Mouse (Mus musculus): ENCODE results near the gene Atp8a2. TPM values are rescaled to one million over a fixed set of nuclear protein-coding genes. Genes with fewer than 3 reads are reported as not detected.

The Atp8a2 gene
- polyA plus RNA-seq, 1 experiment from 2014 or later = 23.8 TPM

DNA sequence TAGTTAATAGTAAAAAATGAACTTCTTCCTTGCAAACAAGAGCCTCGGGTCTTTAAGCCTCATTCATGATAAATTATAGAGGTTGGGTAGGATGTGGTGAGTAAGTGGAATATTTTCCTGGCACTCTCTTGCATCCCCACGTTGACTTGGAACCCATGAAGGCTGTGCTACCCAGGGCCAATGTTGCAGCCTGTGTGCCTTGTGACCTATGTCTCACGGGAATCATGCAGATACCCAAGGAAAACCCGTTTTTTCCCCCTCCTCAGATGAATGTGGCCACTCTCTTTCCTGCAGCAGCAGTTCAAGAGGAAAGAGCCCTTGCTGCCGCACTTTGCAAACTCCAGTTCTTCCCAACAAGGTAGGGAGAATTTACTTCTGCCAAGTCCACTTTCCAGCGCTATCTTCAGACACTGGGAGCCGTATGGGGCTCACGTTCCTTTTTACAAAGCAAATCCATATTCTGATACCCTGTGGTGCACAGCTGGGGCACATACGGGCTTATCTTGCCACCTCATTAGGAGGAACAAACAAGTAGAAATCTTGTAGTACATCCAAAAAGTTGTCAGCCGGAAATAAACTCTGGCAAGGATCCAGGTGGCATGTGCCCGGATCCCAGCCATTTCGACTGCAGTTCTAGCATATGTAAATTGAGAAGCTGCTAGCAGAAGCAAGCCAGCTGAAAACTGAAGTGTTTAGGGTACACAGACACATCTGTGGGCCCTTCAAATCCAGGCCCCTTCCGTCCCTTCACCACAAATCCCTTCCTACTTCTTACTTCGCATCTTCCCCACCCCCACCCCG, 309.7 kb downstream of the Atp8a2 start:
- Histone ChIP-seq H3K9me3 (no peaks in the 10 kb centered on the region), H3K4me1 (no peaks in the 10 kb centered on the region), H3K9ac (no peak overlapping the region), H3K4me2 (replicated peaks) (no peak overlapping the region), H3K36me3 (no peaks in the 10 kb centered on the region), H3K27me3 (replicated peaks) (no peaks in the 10 kb centered on the region), H3K4me3 (no peak overlapping the region), H3K27ac (no peak overlapping the region)
- WGBS = 62% methylated on average over 15 of the region's 15 CpGs
- ATAC-seq (ENCODE audit: low FRiP score, low read depth) = no peak

DNA sequence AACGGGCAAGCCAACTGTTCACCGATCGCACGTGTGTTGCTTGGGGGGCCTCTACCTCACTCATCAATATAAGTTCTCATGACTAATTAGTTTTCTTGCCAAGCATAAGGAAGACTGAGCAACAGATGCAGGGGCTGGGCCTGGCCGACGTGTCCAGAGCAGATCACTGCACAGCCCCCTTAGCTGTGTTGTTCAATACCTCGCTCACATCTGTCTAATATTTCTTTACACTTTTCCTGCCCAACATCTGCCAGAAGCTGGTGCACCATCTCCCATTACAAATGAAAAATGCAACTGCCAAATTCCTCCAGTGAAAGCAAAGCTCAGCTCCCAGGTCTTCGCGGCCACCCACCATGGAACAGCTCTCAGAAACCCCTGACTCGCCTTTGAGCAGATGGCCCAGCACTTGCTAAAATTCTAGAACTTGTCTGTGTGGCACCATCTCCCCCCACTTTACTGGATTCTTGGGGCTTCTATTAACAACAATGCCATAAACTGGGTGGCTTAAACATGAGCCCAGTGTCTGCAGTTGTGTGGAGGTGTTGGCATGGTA, 313.4 kb downstream of the Atp8a2 start:
- no peak for ATAC-seq (ENCODE audit: low FRiP score, low read depth)
- H3K4me1 ChIP-seq = no peaks in the 10 kb centered on the region
- no peak overlapping the region for H3K9ac ChIP-seq
- no peaks in the 10 kb centered on the region for H3K36me3 ChIP-seq
- H3K4me2 ChIP-seq (replicated peaks) = no peak overlapping the region
- no peaks in the 10 kb centered on the region for H3K27me3 ChIP-seq (replicated peaks)
- no peak overlapping the region for H3K27ac ChIP-seq
- 91% methylated on average over 10 of the region's 10 CpGs for WGBS
- H3K4me3 ChIP-seq = no peak overlapping the region
- no peaks in the 10 kb centered on the region for H3K9me3 ChIP-seq

DNA sequence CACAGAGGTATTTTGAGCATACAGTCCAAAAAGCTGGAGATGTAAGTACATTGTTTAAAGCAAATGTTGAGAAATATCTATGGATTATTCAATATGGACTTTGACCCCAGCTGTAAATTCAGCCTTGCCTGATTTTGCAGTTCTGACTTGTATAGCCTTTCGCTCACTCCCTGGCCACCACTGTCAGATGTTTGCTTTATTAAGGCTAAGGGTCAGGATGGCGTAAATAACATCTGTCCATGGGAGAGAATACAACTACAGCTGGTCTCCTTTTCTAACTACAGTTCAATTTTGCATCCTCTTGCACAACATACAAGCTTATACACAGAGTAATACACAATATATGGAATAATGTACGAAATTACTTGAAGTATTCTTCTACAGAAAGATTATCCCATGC, 316.1 kb downstream of the Atp8a2 start:
- Histone ChIP-seq H3K4me2 (replicated peaks) (no peak overlapping the region), H3K9ac (no peak overlapping the region), H3K36me3 (no peaks in the 10 kb centered on the region), H3K4me1 (no peaks in the 10 kb centered on the region), H3K27me3 (replicated peaks) (no peaks in the 10 kb centered on the region), H3K4me3 (no peak overlapping the region), H3K9me3 (no peaks in the 10 kb centered on the region), H3K27ac (no peak overlapping the region)
- WGBS = 86% methylated on average over 3 of the region's 3 CpGs
- no peak for ATAC-seq (ENCODE audit: low FRiP score, low read depth)

DNA sequence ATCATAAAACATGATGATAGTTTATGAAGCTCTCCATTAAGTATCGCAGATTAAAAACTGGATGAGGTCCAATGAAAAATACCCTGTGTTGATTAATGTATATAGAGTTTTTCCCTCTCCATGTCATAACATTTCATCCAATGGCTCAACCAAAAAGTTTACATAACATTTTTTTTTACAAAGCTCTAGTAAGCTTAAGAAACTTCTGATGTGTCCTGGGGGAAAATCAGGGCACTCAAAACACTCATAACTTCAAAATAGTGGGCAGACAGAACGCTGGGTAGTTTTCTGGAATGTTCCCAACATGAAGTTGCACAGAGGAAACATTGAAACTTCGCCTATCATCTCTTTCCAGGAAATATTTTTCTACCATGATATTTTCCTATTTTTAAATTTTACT, 318.7 kb downstream of the Atp8a2 start:
- Histone ChIP-seq H3K4me2 (replicated peaks) (no peak overlapping the region), H3K9me3 (no peaks in the 10 kb centered on the region), H3K27me3 (replicated peaks) (no peaks in the 10 kb centered on the region), H3K27ac (no peak overlapping the region), H3K9ac (no peak overlapping the region), H3K4me1 (no peaks in the 10 kb centered on the region), H3K4me3 (no peak overlapping the region), H3K36me3 (no peaks in the 10 kb centered on the region)
- 89% methylated on average over 3 of the region's 3 CpGs for WGBS
- no peak for ATAC-seq (ENCODE audit: low FRiP score, low read depth)

DNA sequence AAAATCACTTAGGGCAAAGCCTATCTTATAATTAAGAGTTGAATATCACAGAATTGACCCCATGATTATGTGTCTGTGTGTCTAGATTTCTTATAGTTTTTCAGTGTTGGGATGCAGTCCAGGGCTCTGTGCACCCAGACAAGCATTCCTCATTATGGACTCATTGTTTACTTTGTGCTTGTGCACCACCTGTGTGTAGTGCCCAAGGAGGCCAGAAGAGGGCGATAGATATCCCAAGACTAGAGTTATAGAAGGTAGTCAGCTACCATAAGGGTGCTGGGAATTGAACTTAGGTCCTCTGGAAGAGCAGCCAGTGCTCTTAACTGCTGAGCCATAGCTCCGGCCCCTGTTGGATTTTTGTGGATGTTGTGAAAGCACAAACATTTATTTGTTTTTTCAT, 320.5 kb downstream of the Atp8a2 start:
- Histone ChIP-seq H3K9ac (no peak overlapping the region), H3K36me3 (no peaks in the 10 kb centered on the region), H3K4me2 (replicated peaks) (no peak overlapping the region), H3K4me1 (no peaks in the 10 kb centered on the region), H3K9me3 (no peaks in the 10 kb centered on the region), H3K27me3 (replicated peaks) (no peaks in the 10 kb centered on the region), H3K27ac (no peak overlapping the region), H3K4me3 (no peak overlapping the region)
- ATAC-seq (ENCODE audit: low FRiP score, low read depth) = no peak
- 81% methylated on average over 2 of the region's 2 CpGs for WGBS

DNA sequence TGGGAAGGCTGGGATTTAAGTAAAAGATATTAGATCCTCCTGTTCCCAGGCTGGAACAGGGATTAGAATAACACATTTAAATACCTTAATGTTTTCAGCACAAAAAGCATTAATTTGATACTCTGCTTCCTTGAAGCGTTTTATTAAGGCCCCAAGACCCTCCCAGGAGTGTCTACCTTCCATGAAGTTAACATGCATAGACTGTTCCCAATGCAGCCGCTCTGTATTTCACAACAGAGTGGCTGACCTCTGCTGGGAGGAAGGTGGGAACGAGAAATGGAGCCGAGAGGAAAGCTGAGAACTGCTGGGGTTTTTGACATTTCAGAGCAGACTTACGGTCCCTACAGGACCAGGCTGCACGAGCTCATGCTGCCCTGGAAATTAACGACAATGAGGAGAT, 328.6 kb downstream of the Atp8a2 start:
- no peaks in the 10 kb centered on the region for H3K27me3 ChIP-seq (replicated peaks)
- H3K9ac ChIP-seq = no peak overlapping the region
- H3K4me2 ChIP-seq (replicated peaks) = no peak overlapping the region
- H3K36me3 ChIP-seq = no peaks in the 10 kb centered on the region
- H3K9me3 ChIP-seq = peaks cover 4% of the 10 kb centered on the region; the same call in 1 of the 2 replicates
- no peak for ATAC-seq (ENCODE audit: low FRiP score, low read depth)
- 70% methylated on average over 7 of the region's 7 CpGs for WGBS
- peaks cover 4% of the 10 kb centered on the region; the same call in 1 of the 2 replicates for H3K4me1 ChIP-seq
- no peak overlapping the region for H3K4me3 ChIP-seq
- no peak overlapping the region for H3K27ac ChIP-seq

DNA sequence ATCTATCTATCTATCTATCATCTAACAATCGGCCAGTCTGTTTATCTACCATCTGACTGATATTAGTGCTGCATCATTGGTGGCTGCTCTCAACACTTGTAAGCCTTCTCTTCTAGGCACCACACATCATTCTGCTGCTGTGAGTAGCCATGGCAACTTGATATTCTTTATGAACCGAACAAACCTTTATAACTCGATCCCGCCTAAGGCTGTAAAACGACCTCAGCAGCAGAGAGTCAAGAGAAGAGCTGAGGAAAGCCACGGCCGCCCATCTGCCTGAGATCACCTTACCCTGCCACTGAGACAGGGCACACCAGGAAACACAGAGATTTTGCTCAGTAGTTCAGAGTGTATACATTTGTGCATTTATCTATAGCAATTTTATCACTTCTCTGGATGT, 329.2 kb downstream of the Atp8a2 start:
- no peak for ATAC-seq (ENCODE audit: low FRiP score, low read depth)
- Histone ChIP-seq H3K9ac (no peak overlapping the region), H3K4me2 (replicated peaks) (no peak overlapping the region), H3K4me3 (no peak overlapping the region), H3K36me3 (no peaks in the 10 kb centered on the region), H3K27me3 (replicated peaks) (no peaks in the 10 kb centered on the region), H3K9me3 (peaks cover 4% of the 10 kb centered on the region; the same call in 1 of the 2 replicates), H3K4me1 (peaks cover 4% of the 10 kb centered on the region; the same call in 1 of the 2 replicates), H3K27ac (no peak overlapping the region)
- 52% methylated on average over 7 of the region's 7 CpGs for WGBS

DNA sequence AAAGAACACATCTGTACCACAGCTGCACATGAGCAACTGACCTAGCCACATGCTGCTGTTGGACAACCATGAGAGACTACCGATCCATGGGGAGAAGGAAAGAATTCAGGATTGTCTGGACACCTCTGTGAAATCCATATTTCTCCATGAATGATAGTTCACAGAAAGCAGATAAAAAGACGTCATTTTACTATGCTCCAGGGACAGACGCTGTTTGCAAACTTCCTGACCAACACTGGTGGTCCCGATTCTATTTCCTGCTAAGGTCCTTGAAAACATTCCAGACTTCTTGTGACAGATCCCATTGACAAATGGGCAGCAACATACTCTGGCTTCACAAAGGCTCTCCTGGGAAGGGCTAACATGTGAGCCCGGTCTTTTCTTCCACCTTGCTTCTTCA, 331.0 kb downstream of the Atp8a2 start:
- Histone ChIP-seq H3K27ac (no peak overlapping the region), H3K9ac (no peak overlapping the region), H3K4me3 (no peak overlapping the region), H3K27me3 (replicated peaks) (no peaks in the 10 kb centered on the region), H3K4me2 (replicated peaks) (no peak overlapping the region), H3K9me3 (peaks cover 4% of the 10 kb centered on the region; the same call in 1 of the 2 replicates), H3K36me3 (no peaks in the 10 kb centered on the region), H3K4me1 (peaks cover 4% of the 10 kb centered on the region; the same call in 1 of the 2 replicates)
- ATAC-seq (ENCODE audit: low FRiP score, low read depth) = no peak
- 67% methylated on average over 5 of the region's 5 CpGs for WGBS

DNA sequence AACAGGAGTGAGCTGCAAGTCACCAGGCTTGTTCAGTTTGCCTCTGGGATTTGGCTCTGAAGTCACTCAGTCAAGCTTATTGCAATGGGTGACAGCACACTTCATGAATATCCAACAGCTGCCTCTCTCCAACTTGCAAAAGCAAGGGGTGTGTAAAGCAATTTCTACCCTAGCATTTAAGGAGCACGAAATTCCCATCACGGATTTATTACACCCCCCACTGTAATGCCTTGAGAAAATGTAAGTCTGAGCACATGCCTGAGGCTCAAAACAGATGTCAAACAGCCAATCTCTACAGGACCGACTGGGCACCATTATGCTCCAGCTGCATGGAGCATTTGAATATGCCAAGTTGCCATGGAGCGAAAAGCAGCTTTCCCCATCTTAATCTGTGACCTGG, 334.6 kb downstream of the Atp8a2 start:
- Histone ChIP-seq H3K36me3 (no peaks in the 10 kb centered on the region), H3K4me3 (no peak overlapping the region), H3K4me1 (no peaks in the 10 kb centered on the region), H3K4me2 (replicated peaks) (no peak overlapping the region), H3K27ac (no peak overlapping the region), H3K9me3 (peaks cover 4% of the 10 kb centered on the region; the same call in 1 of the 2 replicates), H3K9ac (no peak overlapping the region), H3K27me3 (replicated peaks) (no peaks in the 10 kb centered on the region)
- ATAC-seq (ENCODE audit: low FRiP score, low read depth) = no peak
- WGBS = 49% methylated on average over 4 of the region's 4 CpGs

DNA sequence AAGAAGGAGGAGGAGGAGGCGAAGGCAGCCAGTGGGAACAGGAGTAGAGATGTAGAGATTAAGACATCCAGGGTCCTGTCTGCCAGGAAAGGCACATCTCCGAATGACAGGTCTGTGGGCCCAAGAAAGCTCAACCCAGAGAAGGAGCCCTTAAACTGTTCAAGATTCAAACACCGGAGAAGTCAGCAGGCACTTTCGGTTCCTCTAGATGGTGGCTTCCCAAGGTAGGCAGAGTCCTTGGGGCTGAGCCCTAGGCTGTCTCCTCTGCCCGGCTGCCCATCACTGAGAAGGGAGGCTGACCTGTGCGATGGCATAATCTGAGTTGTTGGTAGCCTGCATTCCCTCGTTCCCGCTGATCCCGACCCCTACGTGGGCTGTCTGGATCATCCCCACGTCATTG, 337.1 kb downstream of the Atp8a2 start:
- Histone ChIP-seq H3K27me3 (replicated peaks) (no peaks in the 10 kb centered on the region), H3K4me1 (no peaks in the 10 kb centered on the region), H3K4me3 (no peak overlapping the region), H3K27ac (no peak overlapping the region), H3K9me3 (peaks cover 4% of the 10 kb centered on the region; the same call in 1 of the 2 replicates), H3K36me3 (no peaks in the 10 kb centered on the region), H3K9ac (no peak overlapping the region), H3K4me2 (replicated peaks) (no peak overlapping the region)
- 92% methylated on average over 11 of the region's 11 CpGs for WGBS
- ATAC-seq (ENCODE audit: low FRiP score, low read depth) = no peak

DNA sequence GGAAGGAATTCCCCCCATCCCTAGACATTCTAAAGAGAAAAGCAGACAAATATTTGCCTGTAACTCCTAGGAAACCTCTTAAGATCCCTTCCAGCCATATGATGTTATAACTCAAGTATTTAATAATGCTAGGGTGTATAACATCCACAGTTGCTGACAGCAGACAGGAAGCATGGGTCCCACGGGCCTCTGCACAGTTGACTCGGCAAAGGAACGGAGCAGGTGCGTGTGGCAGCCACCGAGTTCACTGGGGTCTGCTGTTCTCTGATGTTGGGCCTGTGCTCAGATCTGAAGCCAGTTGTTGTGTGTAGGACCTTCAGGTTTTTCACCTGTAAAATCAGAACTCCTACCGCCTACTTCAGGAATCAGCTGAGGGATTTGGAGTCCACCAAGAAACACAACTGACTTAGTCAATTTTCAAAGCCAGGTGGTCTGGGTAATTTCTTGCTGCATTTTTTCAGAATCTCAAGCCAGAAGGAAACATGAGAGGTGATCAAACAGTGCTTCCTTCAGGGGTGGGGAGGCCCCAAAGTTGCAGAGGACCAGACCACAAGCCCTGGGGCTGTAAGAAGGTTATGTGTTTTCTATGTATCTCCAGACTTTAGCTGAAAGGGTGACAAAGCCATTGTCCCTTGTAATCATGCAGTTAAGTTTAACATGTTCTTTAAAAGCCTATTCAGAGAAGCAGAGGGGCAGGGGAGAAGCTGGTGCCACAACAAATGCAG, 338.3 kb downstream of the Atp8a2 start:
- ATAC-seq (ENCODE audit: low FRiP score, low read depth) = no peak
- Histone ChIP-seq H3K9me3 (no peaks in the 10 kb centered on the region), H3K4me2 (replicated peaks) (no peak overlapping the region), H3K27me3 (replicated peaks) (no peaks in the 10 kb centered on the region), H3K4me1 (no peaks in the 10 kb centered on the region), H3K4me3 (no peak overlapping the region), H3K9ac (no peak overlapping the region), H3K27ac (no peak overlapping the region), H3K36me3 (no peaks in the 10 kb centered on the region)
- WGBS = 70% methylated on average over 6 of the region's 6 CpGs

DNA sequence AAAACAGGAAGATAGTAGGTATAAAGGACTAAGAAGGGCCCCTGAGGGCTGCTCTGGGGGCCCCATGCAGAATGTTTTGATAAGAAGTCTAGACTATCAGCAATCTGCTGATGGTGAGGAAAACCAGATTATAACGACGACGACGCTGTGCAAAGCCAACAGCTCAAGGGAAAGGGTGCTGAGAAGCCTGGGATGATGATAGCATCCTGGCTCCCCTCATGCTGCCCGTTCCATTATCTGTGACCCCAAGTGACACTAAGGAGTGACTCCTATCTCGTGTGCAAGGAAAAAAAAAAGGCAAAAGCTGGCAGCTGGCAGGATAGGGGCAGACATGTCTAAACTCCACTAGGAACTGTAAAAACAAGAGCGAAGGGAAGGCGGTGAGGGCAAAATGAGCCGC, 343.8 kb downstream of the Atp8a2 start:
- WGBS = 76% methylated on average over 9 of the region's 9 CpGs
- no peaks in the 10 kb centered on the region for H3K36me3 ChIP-seq
- no peak overlapping the region for H3K4me3 ChIP-seq
- no peaks in the 10 kb centered on the region for H3K9me3 ChIP-seq
- H3K27me3 ChIP-seq (replicated peaks) = no peaks in the 10 kb centered on the region
- H3K4me1 ChIP-seq = no peaks in the 10 kb centered on the region
- ATAC-seq (ENCODE audit: low FRiP score, low read depth) = no peak
- H3K27ac ChIP-seq = no peak overlapping the region
- no peak overlapping the region for H3K9ac ChIP-seq
- no peak overlapping the region for H3K4me2 ChIP-seq (replicated peaks)

All from neural tube, embryonic 12.5 days (tissue).